Mouse (Mus musculus) CH12.LX (cell line): ENCODE data around the gene Abhd12. TPM values are rescaled to one million over a fixed set of nuclear protein-coding genes. Genes with fewer than 3 reads are reported as not detected.
A peak's percentile ranks its signal among the peaks of the same experiment; 100 is the strongest.

Experiments
- DNase-seq: peaks from one replicate; pipeline ENCODE4 v3.0.0-alpha.2; 2013; ENCODE audit errors: extremely low read depth
- H3K27ac ChIP-seq: 2 replicates; pipeline ENCODE4 v1.5.1; 2012; ENCODE audit warnings: low read depth, mild to moderate bottlenecking, control low read depth, moderate library complexity; ENCODE audit not compliant: insufficient read depth
- H3K27me3 ChIP-seq: replicated peaks from 2 replicates; pipeline ENCODE3; 2012; ENCODE audit warnings: inconsistent platforms
- H3K36me3 ChIP-seq, 2 experiments: replicated peaks in 1 of 2; 2 replicates each; pipeline versions ENCODE3 to v1.6.1; 2012; ENCODE audit warnings: inconsistent platforms in 1 of 2, low read length in 1 of 2, mild to moderate bottlenecking in 1 of 2, mixed read lengths in 1 of 2, moderate library complexity in 1 of 2; ENCODE audit not compliant: control insufficient read depth in 1 of 2, insufficient read depth in 1 of 2
- H3K4me1 ChIP-seq, 2 experiments: 2 replicates each; pipeline ENCODE4 v1.6.1; 2012; ENCODE audit warnings: inconsistent platforms in 1 of 2, moderate library complexity in 1 of 2; ENCODE audit not compliant: insufficient read depth in 2 of 2, control insufficient read depth in 1 of 2
- H3K4me2 ChIP-seq: 2 replicates; pipeline ENCODE4 v1.6.1; 2012; ENCODE audit warnings: low read depth, mild to moderate bottlenecking, control low read depth; ENCODE audit not compliant: poor library complexity, insufficient read depth, severe bottlenecking
- H3K4me3 ChIP-seq, 3 experiments: fragments of 150-350 bp in 1 of 3; sonication (generic) in 1 of 3; replicated peaks in 1 of 3; 2 replicates each; pipeline versions ENCODE3 to v1.5.1; 2011 to 2012; ENCODE audit warnings: low read depth in 2 of 3, low read length in 2 of 3, mild to moderate bottlenecking in 2 of 3, moderate library complexity in 2 of 3, control low read depth in 1 of 3, improper control_type of control experiment in 1 of 3, inconsistent platforms in 1 of 3, mixed read lengths in 1 of 3; ENCODE audit not compliant: poor library complexity in 1 of 3
- H3K79me2 ChIP-seq: replicated peaks from 2 replicates; pipeline ENCODE4 v1.6.1; 2012; ENCODE audit warnings: mild to moderate bottlenecking, moderate library complexity; ENCODE audit not compliant: control insufficient read depth, poor library complexity, insufficient read depth, severe bottlenecking; ENCODE audit errors: extremely low read depth
- H3K9ac ChIP-seq: 2 replicates; pipeline ENCODE4 v1.6.1; 2012; ENCODE audit warnings: low read depth, mild to moderate bottlenecking, control low read depth, moderate library complexity; ENCODE audit not compliant: insufficient read depth
- H3K9me3 ChIP-seq: replicated peaks from 2 replicates; pipeline ENCODE3; 2012; ENCODE audit warnings: low read length, inconsistent platforms, mixed read lengths
- CTCF ChIP-seq, 2 experiments: IDR thresholded peaks in 1 of 2; conservative IDR thresholded peaks in 1 of 2; 2 replicates each; pipeline ENCODE4 v1.5.1; 2011 to 2012; ENCODE audit warnings: low read depth in 2 of 2, low read length in 2 of 2, improper control_type of control experiment in 1 of 2, inconsistent platforms in 1 of 2, mild to moderate bottlenecking in 1 of 2, moderate library complexity in 1 of 2
- EP300 ChIP-seq: IDR thresholded peaks from 2 replicates; pipeline ENCODE4 v1.6.1; 2011; ENCODE audit warnings: low read length, improper control_type of control experiment
- HCFC1 ChIP-seq: IDR thresholded peaks from 2 replicates; pipeline ENCODE4 v1.6.1; 2012; ENCODE audit warnings: low read depth, mild to moderate bottlenecking, inconsistent platforms, low read length, improper control_type of control experiment
- IRF4 ChIP-seq: IDR thresholded peaks from 2 replicates; pipeline ENCODE4 v1.6.1; 2014; ENCODE audit warnings: low read depth, mild to moderate bottlenecking, inconsistent platforms, low read length, improper control_type of control experiment
- JUN ChIP-seq: IDR thresholded peaks from 2 replicates; pipeline ENCODE4 v1.6.1; 2011; ENCODE audit warnings: low read depth, mild to moderate bottlenecking, low read length, improper control_type of control experiment, moderate library complexity; ENCODE audit not compliant: insufficient read depth
- MAFK ChIP-seq: IDR thresholded peaks from 2 replicates; pipeline ENCODE4 v1.6.1; 2011; ENCODE audit warnings: low read length, improper control_type of control experiment; ENCODE audit not compliant: insufficient replicate concordance
- MXI1 ChIP-seq: IDR thresholded peaks from 2 replicates; pipeline ENCODE4 v1.6.1; 2011; ENCODE audit warnings: mild to moderate bottlenecking, low read depth, low read length, improper control_type of control experiment
- MYC ChIP-seq: IDR thresholded peaks from 2 replicates; pipeline ENCODE4 v1.6.1; 2011; ENCODE audit warnings: low read depth, mild to moderate bottlenecking, improper control_type of control experiment, low read length
- PAX5 ChIP-seq: IDR thresholded peaks from 2 replicates; pipeline ENCODE4 v1.6.1; 2012; ENCODE audit warnings: low read length, inconsistent platforms, mixed read lengths
- POLR2A ChIP-seq: IDR thresholded peaks from 2 replicates; pipeline ENCODE4 v1.6.1; 2011; ENCODE audit warnings: low read depth, mild to moderate bottlenecking, improper control_type of control experiment, low read length
- POLR2AphosphoS2 ChIP-seq: IDR thresholded peaks from 2 replicates; pipeline ENCODE4 v1.6.1; 2011; ENCODE audit warnings: low read depth, low read length, improper control_type of control experiment
- TBP ChIP-seq: conservative IDR thresholded peaks from 2 replicates; pipeline ENCODE4 v1.6.1; 2011; ENCODE audit warnings: low read depth, low read length, improper control_type of control experiment
- TCF12 ChIP-seq: IDR thresholded peaks from 2 replicates; pipeline ENCODE4 v1.6.1; 2014; ENCODE audit warnings: low read depth, mild to moderate bottlenecking, inconsistent platforms, low read length, improper control_type of control experiment
- USF1 ChIP-seq: IDR thresholded peaks from 2 replicates; pipeline ENCODE4 v1.6.1; 2014; ENCODE audit warnings: low read depth, mild to moderate bottlenecking, inconsistent platforms, low read length, improper control_type of control experiment
- ZC3H11A ChIP-seq: IDR thresholded peaks from 2 replicates; pipeline ENCODE4 v1.6.1; 2012; ENCODE audit warnings: low read depth, mild to moderate bottlenecking, inconsistent platforms, low read length, improper control_type of control experiment
- dilution Hi-C: fragments of 300-500 bp; cut with MboI; formaldehyde crosslinking; loops from 2 replicates; pipeline ENCODE4 v1.14.3; 2020; ENCODE audit warnings: low sequenced_read_pairs; ENCODE audit not compliant: extremely low pct_unique_long_range_greater_than_20kb, extremely low pct_ligation_motif_present
- in situ Hi-C: fragments of 300-500 bp; cut with MboI; formaldehyde crosslinking; loops from 3 replicates; pipeline ENCODE4 v1.14.3; 2019; ENCODE audit warnings: low sequenced_read_pairs, low pct_ligation_motif_present, low pct_unique_long_range_greater_than_20kb, mixed read lengths
- polyA plus RNA-seq: library from polyadenylated mRNA; unstranded; fragments of >175 nt; gene quantifications from 2 replicates; pipeline ENCODE4 v1.2.1, GENCODE M21; 2012; ENCODE audit warnings: low read depth; ENCODE audit not compliant: insufficient read length
- total RNA-seq, 2 experiments: library from RNA; depleted of rRNA; stranded (reverse); fragments of 300-350 nt in 1 of 2; fragments of >200 nt in 1 of 2; gene quantifications; 2 replicates each; pipeline ENCODE4 v1.2.3; 2012 to 2014

The Abhd12 gene
- total and polyA plus RNA-seq, 3 experiments, result 43.6 to 51.5 (median 51.3) TPM

GRCm38 (mm10) chr2:150886315-150886714, 18.2 kb downstream of the Abhd12 start:
- Histone ChIP-seq H3K27me3 (no peaks in the 10 kb centered on the region), H3K4me1 (0 out of 4 replicates have a peak, but pooled peaks cover 0 to 5% of the 10 kb centered on the region in 2 experiments), H3K4me2 (no peak overlapping the region), H3K9ac (no peak overlapping the region), H3K9me3 (no peaks in the 10 kb centered on the region), H3K27ac (no peak overlapping the region), H3K4me3 (no peak overlapping the region), H3K36me3 (peaks cover 0 to 38% of the 10 kb centered on the region in 2 experiments), H3K79me2 (no peaks in the 10 kb centered on the region; the same call in 1 of the 2 replicates)
- dilution Hi-C loops (no loop called here), in situ Hi-C loops (no loop called here)
- TF ChIP-seq MAFK (peak; percentile 93), TCF12 (no peak), JUN (no peak), CTCF (conservative IDR thresholded peaks at IDR 0.05 in 1 of 2, IDR thresholded peaks at IDR 0.05 in 1 of 2; ENCODE audit: low read depth in 2 of 2, low read length in 2 of 2) (no peak), PAX5 (no peak), TBP (no peak)
- no peak for DNase-seq

GRCm38 (mm10) chr2:150885814-150886213, 18.7 kb downstream of the Abhd12 start:
- dilution Hi-C loops, result no loop called here
- H3K79me2 ChIP-seq, result no peaks in the 10 kb centered on the region; the same call in 1 of the 2 replicates
- H3K9ac ChIP-seq, result no peak overlapping the region
- H3K4me1 ChIP-seq, result 0 out of 4 replicates have a peak, but pooled peaks cover 0 to 5% of the 10 kb centered on the region in 2 experiments
- no peak overlapping the region for H3K4me3 ChIP-seq
- peaks cover 0 to 40% of the 10 kb centered on the region in 2 experiments for H3K36me3 ChIP-seq
- H3K27me3 ChIP-seq, result no peaks in the 10 kb centered on the region
- peak; percentile 84 for TF ChIP-seq MAFK
- no peak for TF ChIP-seq EP300
- no peak overlapping the region for H3K27ac ChIP-seq
- DNase-seq, result no peak
- in situ Hi-C loops, result no loop called here
- no peaks in the 10 kb centered on the region for H3K9me3 ChIP-seq
- H3K4me2 ChIP-seq, result no peak overlapping the region

DNA sequence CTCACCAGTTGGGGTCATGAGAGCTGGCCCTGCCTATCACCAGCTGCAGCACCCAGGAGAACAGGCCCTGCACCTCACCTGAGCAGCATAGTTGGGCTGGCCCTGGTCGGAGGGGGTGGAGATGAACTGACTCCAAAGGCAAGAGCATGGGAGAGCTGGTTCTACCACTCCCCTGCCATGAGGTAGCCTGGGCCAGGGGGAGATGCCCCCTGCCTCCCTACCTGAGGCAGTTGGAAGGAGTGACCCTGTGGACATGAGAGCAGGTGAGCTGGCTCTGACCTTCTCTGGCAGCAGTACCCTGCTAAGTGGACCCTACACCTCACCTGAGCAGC, 19.8 kb downstream of the Abhd12 start:
- TF ChIP-seq HCFC1 (no peak), EP300 (no peak), TCF12 (no peak), POLR2A (no peak), MXI1 (no peak), USF1 (no peak), ZC3H11A (no peak), POLR2AphosphoS2 (no peak), IRF4 (no peak), MYC (no peak)
- no peak overlapping the region for H3K27ac ChIP-seq
- DNase-seq, result no peak
- no peaks in the 10 kb centered on the region for H3K9me3 ChIP-seq
- no peak overlapping the region for H3K4me3 ChIP-seq
- no peak overlapping the region for H3K4me2 ChIP-seq
- H3K4me1 ChIP-seq, result 0 out of 4 replicates have a peak, but pooled peaks cover 0 to 5% of the 10 kb centered on the region in 2 experiments
- H3K9ac ChIP-seq, result no peak overlapping the region
- in situ Hi-C loops (no loop called here), dilution Hi-C loops (no loop called here)
- no peaks in the 10 kb centered on the region for H3K79me2 ChIP-seq
- no peaks in the 10 kb centered on the region for H3K27me3 ChIP-seq
- H3K36me3 ChIP-seq, result peaks cover 0 to 34% of the 10 kb centered on the region in 2 experiments
